Mouse (Mus musculus): Measurements from ENCODE around the gene Pomt2. TPM values are rescaled to one million over a fixed set of nuclear protein-coding genes. Genes with fewer than 3 reads are reported as not detected.

Gene Pomt2
- polyA plus RNA-seq (2017; shearing (Covaris generic)), result 3.3 TPM

GRCm38 (mm10) chr12:87147395-87148089, at the start of gene Pomt2:
Gene Pomt2, minus strand, starts transcription at chr12:87147968.

GRCm38 (mm10) chr12:87146966-87147365, 802 bp downstream of the Pomt2 start, which contains the start of gene Gstz1:
Gene Gstz1, plus strand, starts transcription at chr12:87147165.

GRCm38 (mm10) chr12:87102165-87102631, 45.6 kb downstream of the Pomt2 start, which contains the start of gene Ngb:
Gene Ngb, minus strand, starts transcription at chr12:87102539.

Other genes with a start within 250 kb of the Pomt2 start
- gene Cipc, start 200.9 kb downstream of the Pomt2 start, polyA plus RNA-seq (2017; shearing (Covaris generic)), result 77.6 TPM
- 0.25 TPM for gene Zdhhc22, start 157.5 kb downstream of the Pomt2 start, polyA plus RNA-seq (2017; shearing (Covaris generic))
- not detected for gene Tmem63c, start 126.6 kb downstream of the Pomt2 start, polyA plus RNA-seq (2017; shearing (Covaris generic))
- not detected for gene Ngb, start 45.4 kb downstream of the Pomt2 start, polyA plus RNA-seq (2017; shearing (Covaris generic))
- gene Gstz1, start 803 bp downstream of the Pomt2 start, polyA plus RNA-seq (2017; shearing (Covaris generic)), result 6.6 TPM
- gene Samd15, start 51.8 kb upstream of the Pomt2 start, polyA plus RNA-seq (2017; shearing (Covaris generic)), result 1.9 TPM
- gene Tmed8, start 52.5 kb upstream of the Pomt2 start, polyA plus RNA-seq (2017; shearing (Covaris generic)), result 8.3 TPM
- gene Noxred1, start 90.8 kb upstream of the Pomt2 start, polyA plus RNA-seq (2017; shearing (Covaris generic)), result 0.42 TPM
- 20.2 TPM for gene Vipas39, start 118.3 kb upstream of the Pomt2 start, polyA plus RNA-seq (2017; shearing (Covaris generic))
- gene Ahsa1, start 118.5 kb upstream of the Pomt2 start, polyA plus RNA-seq (2017; shearing (Covaris generic)), result 158 TPM
- not detected for gene Ism2, start 151.7 kb upstream of the Pomt2 start, polyA plus RNA-seq (2017; shearing (Covaris generic))
- 133 TPM for gene Sptlc2, start 240.4 kb upstream of the Pomt2 start, polyA plus RNA-seq (2017; shearing (Covaris generic))